Mouse (Mus musculus) heart, postnatal 25 days (tissue): ENCODE results near the gene Rab12. TPM values are rescaled to one million over a fixed set of nuclear protein-coding genes. Genes with fewer than 3 reads are reported as not detected.
"Not testable (repeated sequence)": the region's sequence is repeated elsewhere in the genome, so short reads cannot be mapped to it uniquely, and the experiment has no call there.

Experiments
- DNase-seq: peaks from one replicate; pipeline ENCODE4 v3.0.0; 2022; ENCODE audit warnings: low spot score
- intact Hi-C: fragments of 180-260 bp; cut with DNase I; formaldehyde crosslinking; loops from one replicate; pipeline ENCODE4 v1.15.1; 2025
- total RNA-seq, 2 experiments: library from RNA; stranded (reverse); gene quantifications; 2 replicates each; pipeline ENCODE4 v1.2.3; 2021

The Rab12 gene
- total RNA-seq, result 100 to 1,000 TPM; 206 to 221 TPM

- peak; percentile 71 for DNase-seq
- intact Hi-C loops, result no loop called here
Measured at GRCm38 (mm10) chr17:66519554-66520553, at the start of gene Rab12. TSS of gene Rab12 (minus strand) at chr17:66519729.

GRCm38 (mm10) chr17:66564213-66564612 is 44.7 kb upstream of the Rab12 start:
- no peak for DNase-seq
- intact Hi-C loops, result no loop called here

DNA sequence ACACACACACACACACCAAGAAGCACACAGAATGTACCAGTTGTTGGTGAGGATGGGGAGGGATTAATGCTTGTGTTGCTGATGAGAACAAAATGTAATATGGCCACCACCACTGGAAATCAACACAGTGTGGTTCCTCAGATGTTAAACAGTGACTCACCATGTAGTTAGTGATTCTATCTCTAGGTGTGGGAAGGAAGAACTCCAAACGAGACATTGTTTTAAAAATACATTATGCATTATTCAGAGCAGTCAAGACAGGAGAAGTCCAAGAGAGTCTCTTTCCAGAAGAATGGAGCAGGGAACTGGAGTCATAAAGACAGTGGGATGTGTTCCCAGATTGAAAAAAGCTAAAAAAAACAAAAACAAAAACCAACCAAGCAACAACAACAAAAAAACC is 44.0 kb upstream of the Rab12 start:
- DNase-seq, result no peak
- intact Hi-C loops, result no loop called here

GRCm38 (mm10) chr17:66561380-66561779 is 41.9 kb upstream of the Rab12 start:
- intact Hi-C loops, result no loop called here
- DNase-seq, result no peak

DNA sequence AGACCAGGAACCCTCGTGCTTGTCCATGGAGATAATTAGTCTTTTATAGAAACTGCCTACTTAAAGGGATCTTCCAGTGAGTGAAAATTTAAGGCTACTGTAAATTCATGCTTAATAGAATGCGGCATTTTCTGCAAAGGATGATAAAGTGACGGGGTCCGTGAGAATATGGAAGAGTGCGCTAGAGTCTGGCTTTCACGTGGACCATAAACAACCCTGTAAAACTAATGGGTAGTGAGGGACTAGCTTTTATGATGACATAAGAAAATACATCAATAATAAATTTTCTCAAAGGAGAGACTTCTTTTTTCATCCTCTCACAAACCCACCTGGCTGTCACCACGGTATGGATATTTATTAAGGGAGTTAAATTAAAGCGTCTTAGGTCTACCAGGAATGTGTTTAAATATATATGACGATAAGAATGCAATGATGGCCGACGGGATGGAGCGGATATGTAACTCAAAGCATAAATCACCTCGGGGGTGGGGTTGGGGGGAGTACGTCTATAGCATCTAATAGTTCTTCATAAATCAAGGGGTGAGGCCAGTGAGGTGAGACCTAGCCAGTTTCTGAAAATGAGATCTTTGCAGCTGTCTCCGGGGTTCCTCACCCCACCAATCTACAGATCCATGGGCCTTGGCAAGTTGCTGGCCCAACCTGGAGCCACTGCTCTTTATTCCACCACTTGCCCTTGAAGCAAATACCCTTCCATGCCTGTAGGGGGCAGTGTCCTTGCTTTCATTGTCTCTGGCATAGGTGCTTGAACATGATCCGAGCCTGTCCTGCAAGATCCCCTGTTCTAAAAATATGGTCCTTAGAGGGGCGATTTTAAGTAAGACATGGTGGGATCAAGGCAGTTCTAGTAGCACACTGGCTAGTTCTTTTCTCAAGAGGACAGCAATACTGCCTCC is 39.1 kb upstream of the Rab12 start:
- no peak for DNase-seq
- intact Hi-C loops, result no loop called here

GRCm38 (mm10) chr17:66552690-66553089 is 33.2 kb upstream of the Rab12 start:
- no peak for DNase-seq
- intact Hi-C loops, result no loop called here

GRCm38 (mm10) chr17:66550486-66550885 is 31.0 kb upstream of the Rab12 start:
- intact Hi-C loops, result no loop called here
- no peak for DNase-seq

- intact Hi-C loops, result no loop called here
- DNase-seq, result no peak
Measured at GRCm38 (mm10) chr17:66532285-66532684, 12.8 kb upstream of the Rab12 start.

DNA sequence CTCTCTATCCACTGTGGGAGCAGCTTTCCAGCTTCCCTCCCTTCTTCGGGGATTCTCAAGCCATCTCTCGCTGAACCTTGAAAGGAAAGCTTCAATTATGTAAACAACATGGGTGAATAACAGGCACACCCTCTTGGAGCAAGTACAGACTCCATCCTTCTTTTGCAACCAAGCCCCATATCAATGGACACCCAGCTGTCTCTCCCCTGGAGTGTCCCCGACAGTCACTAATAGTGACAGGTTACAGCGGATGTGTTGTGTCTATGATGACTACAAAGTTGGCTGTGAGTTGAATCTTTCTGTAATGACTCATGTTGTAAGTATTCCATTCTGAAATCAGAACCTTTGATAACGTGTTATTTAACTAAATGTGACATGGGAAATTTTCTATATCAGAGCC is 3.9 kb upstream of the Rab12 start:
- intact Hi-C loops, result no loop called here
- no peak for DNase-seq

- DNase-seq, intact Hi-C loops: not testable (repeated sequence)
Measured at GRCm38 (mm10) chr17:66522631-66523030, 3.1 kb upstream of the Rab12 start.

DNA sequence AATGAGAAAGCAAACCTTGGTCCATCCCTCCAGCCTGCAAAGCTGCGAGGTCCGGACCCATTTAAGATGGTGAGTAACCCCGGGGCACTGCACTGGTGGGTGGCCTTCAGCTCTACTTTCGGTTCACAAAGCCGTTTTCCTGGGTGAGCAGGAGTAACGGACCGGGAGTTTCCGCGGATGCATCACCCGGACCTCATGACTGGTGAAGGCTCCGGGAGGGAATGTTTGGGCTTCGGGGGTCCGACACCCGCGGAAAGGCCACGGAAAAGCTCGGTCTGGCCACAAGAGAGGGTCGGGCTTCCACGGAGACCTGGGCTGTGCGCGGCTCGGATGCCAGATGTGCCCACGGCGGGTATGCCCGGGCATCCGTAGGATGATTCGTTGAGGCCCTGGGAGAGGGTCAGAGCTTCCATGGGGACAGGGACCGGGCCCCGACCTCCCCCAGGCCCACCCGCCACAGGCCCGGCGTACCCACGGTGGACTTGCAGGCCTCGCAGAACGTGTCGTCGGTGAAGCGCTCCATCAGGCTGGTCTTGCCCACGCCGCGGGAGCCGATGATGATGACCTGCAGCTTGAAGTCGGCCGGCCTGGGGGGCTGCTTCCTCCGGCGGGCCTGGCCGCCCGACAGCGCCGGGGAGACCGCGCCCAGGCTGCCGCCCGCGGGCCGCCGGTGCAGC is 514 bp downstream of the Rab12 start:
- intact Hi-C loops, result no loop called here
- peak; percentile 10 for DNase-seq

DNA sequence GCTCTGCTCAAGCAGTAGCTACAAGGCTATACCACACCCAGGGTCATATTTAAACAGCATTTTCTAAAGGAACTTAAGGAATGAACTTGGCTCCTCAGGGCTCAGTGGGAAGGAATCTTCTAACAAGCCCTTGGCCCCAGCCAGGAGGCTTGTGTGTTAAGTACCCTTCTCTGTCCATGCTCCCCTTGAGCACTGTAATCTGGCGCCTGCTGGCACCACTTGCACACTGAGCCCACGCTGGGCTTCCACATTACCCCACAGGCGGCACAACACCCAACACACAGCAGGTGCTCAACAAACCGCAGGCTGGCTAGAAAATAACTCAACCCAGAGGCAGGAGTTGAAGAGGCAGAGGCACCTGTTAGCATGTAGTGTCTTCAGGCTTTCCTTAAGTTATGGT is 2.6 kb downstream of the Rab12 start:
- intact Hi-C loops, result no loop called here
- DNase-seq, result no peak

- intact Hi-C loops, result no loop called here
- DNase-seq, result no peak
Measured at GRCm38 (mm10) chr17:66514288-66514995, 5.1 kb downstream of the Rab12 start.

- intact Hi-C loops, result no loop called here
Measured at GRCm38 (mm10) chr17:66512202-66512956, 7.2 kb downstream of the Rab12 start.

GRCm38 (mm10) chr17:66510221-66510683 is 9.3 kb downstream of the Rab12 start:
- no peak for DNase-seq
- intact Hi-C loops, result no loop called here

More at GRCm38 (mm10) chr17:66512202-66512956, 7.2 kb downstream of the Rab12 start:
- DNase-seq, result no peak

DNA sequence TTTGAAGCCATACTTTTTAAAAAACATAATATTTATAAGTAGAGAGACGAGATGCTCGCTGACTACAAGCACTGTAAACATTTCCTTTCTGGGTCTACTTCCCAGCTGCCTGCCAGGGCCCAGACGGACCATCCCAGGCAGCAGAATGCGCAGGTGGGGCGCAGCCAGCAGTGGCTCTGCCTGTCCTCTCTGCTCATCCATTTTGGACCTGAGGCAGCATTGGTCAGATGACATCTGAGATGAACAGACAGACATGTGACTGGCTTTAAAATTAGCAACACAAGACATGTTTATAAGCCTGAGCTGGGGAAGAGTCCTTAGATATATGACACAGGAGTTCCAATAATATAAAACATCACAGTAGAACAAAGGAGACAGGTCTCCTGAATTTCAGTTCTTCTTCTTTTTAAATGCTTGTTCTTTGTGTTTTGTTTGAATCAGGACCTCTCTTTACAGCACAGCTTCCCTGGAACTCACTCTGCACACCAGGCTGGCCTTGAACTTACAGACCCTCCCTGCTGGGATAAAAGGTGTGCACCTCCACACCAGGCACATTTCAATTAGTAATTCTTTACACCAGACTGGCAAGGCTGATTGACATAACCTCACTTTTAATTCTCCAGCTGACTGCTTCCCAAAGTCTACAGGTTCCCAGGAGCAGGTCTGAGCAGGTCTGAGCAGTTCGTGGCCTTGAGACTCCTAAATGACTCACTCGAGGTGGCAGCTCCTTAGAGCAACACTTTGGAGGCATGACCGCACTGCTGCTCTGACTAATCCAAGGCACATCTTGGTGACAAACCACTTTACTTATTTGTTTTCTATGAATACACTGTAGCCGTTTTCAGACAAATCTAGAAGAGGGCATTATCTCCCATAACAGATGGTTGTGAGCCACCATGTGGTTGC is 12.2 kb downstream of the Rab12 start:
- intact Hi-C loops, result no loop called here
- no peak for DNase-seq

- intact Hi-C loops, result no loop called here
- no peak for DNase-seq
Measured at GRCm38 (mm10) chr17:66504964-66505363, 14.6 kb downstream of the Rab12 start.

DNA sequence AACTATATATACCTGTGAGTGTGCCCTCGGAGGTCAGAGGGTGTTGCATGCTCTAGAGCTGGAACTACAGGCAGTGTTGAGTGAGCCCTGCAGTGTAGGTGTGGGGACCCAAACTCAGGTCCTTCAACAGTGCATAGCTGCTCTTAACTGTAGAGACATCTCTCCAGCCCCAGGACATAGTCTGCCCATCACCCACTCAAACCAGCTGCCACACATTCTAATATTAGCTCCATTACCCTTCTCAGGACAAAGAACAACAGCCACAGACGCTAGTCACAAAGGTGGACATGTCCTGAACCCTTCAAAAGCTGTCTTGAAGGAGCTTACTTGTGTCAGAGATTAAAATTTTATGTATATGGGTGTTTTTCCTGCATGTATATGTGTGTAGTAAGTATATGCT is 15.3 kb downstream of the Rab12 start:
- intact Hi-C loops, result no loop called here
- no peak for DNase-seq
